Mouse (Mus musculus): ENCODE results near the gene Sall2. TPM values are rescaled to one million over a fixed set of nuclear protein-coding genes. Genes with fewer than 3 reads are reported as not detected.

The Sall2 gene
- polyA plus RNA-seq, 1 experiment from 2014 or later = 3.0 TPM

- 85% methylated on average over 5 of the region's 5 CpGs for WGBS (ENCODE audit: insufficient replicate concordance)
- Histone ChIP-seq H3K27me3 (replicated peaks) (no peaks in the 10 kb centered on the region), H3K36me3 (peaks cover 44% of the 10 kb centered on the region), H3K9ac (no peak overlapping the region), H3K4me3 (no peak overlapping the region), H3K4me2 (no peak overlapping the region), H3K9me3 (replicated peaks) (no peaks in the 10 kb centered on the region), H3K4me1 (peaks cover 25% of the 10 kb centered on the region), H3K27ac (no peak overlapping the region)
- no peak for ATAC-seq
Measured at GRCm38 (mm10) chr14:52283629-52284028, 44.9 kb downstream of the Sall2 start.

- ATAC-seq = no peak
- Histone ChIP-seq H3K4me1 (peaks cover 34% of the 10 kb centered on the region), H3K9ac (peak overlapping the region; percentile 97), H3K4me2 (peak overlapping the region; percentile 81), H3K9me3 (replicated peaks) (no peaks in the 10 kb centered on the region), H3K27ac (peak overlapping the region; percentile 92), H3K27me3 (replicated peaks) (no peaks in the 10 kb centered on the region), H3K4me3 (peak overlapping the region; percentile 87), H3K36me3 (peaks cover 17% of the 10 kb centered on the region; the same call in 1 of the 2 replicates)
- 1% methylated on average over 21 of the region's 21 CpGs for WGBS (ENCODE audit: insufficient replicate concordance)
Measured at GRCm38 (mm10) chr14:52279747-52280120, 48.8 kb downstream of the Sall2 start.

- peaks cover 17% of the 10 kb centered on the region; the same call in 1 of the 2 replicates for H3K36me3 ChIP-seq
- H3K9ac ChIP-seq = peak within 1 kb of the TSS; percentile 97
- peak within 1 kb of the TSS; percentile 87 for H3K4me3 ChIP-seq
- H3K4me2 ChIP-seq = peak within 1 kb of the TSS; percentile 81
- peaks cover 31% of the 10 kb centered on the region for H3K4me1 ChIP-seq
- peak within 1 kb of the TSS; percentile 92 for H3K27ac ChIP-seq
- H3K27me3 ChIP-seq (replicated peaks) = no peaks in the 10 kb centered on the region
- WGBS (ENCODE audit: insufficient replicate concordance) = 2% methylated on average over 66 of the region's 66 CpGs
- H3K9me3 ChIP-seq (replicated peaks) = no peaks in the 10 kb centered on the region
- ATAC-seq = peak; percentile 98
Measured at GRCm38 (mm10) chr14:52278932-52279746, 49.4 kb downstream of the Sall2 start, which contains the start of the genes Tox4 and Rab2b. TSS of gene Tox4 (plus strand) at chr14:52279146. TSS of gene Rab2b (minus strand) at chr14:52279545.

- Histone ChIP-seq H3K27ac (no peak overlapping the region), H3K9me3 (replicated peaks) (no peaks in the 10 kb centered on the region), H3K4me1 (peaks cover 21% of the 10 kb centered on the region), H3K4me2 (no peak overlapping the region), H3K27me3 (replicated peaks) (no peaks in the 10 kb centered on the region), H3K9ac (no peak overlapping the region), H3K4me3 (no peak overlapping the region), H3K36me3 (peaks cover 13% of the 10 kb centered on the region; the same call in 1 of the 2 replicates)
- ATAC-seq = no peak
- WGBS (ENCODE audit: insufficient replicate concordance) = 67% methylated on average over 4 of the region's 4 CpGs
Measured at GRCm38 (mm10) chr14:52277210-52277609, 51.4 kb downstream of the Sall2 start.

GRCm38 (mm10) chr14:52272781-52273180, 55.8 kb downstream of the Sall2 start:
- Histone ChIP-seq H3K9ac (no peak overlapping the region), H3K27ac (no peak overlapping the region), H3K4me1 (peaks cover under 1% of the 10 kb centered on the region; the same call in 1 of the 2 replicates), H3K4me3 (no peak overlapping the region), H3K9me3 (replicated peaks) (no peaks in the 10 kb centered on the region), H3K36me3 (peaks cover 14% of the 10 kb centered on the region; the same call in 1 of the 2 replicates), H3K4me2 (no peak overlapping the region), H3K27me3 (replicated peaks) (no peaks in the 10 kb centered on the region)
- ATAC-seq = no peak
- WGBS (ENCODE audit: insufficient replicate concordance) = 55% methylated on average over 3 of the region's 3 CpGs

Other genes with a start within 250 kb of the Sall2 start
- 438 and 448 TPM in 2 replicates for gene Hnrnpc, start 224.7 kb downstream of the Sall2 start, polyA plus RNA-seq (2016; fragmentation: Nextera tagmentation; extraction: Ambion mirVana)
- gene Rpgrip1, start 218.1 kb downstream of the Sall2 start, polyA plus RNA-seq (2016; fragmentation: Nextera tagmentation; extraction: Ambion mirVana) = 58.2 and 62.1 TPM in 2 replicates
- 53.7 TPM in 2 replicates for gene Supt16, start 131.3 kb downstream of the Sall2 start, polyA plus RNA-seq (2016; fragmentation: Nextera tagmentation; extraction: Ambion mirVana)
- gene Chd8, start 71.0 kb downstream of the Sall2 start, polyA plus RNA-seq (2016; fragmentation: Nextera tagmentation; extraction: Ambion mirVana) = 20.8 and 20.9 TPM in 2 replicates
- 26.5 and 26.7 TPM in 2 replicates for gene Tox4, start 49.6 kb downstream of the Sall2 start, polyA plus RNA-seq (2016; fragmentation: Nextera tagmentation; extraction: Ambion mirVana)
- 4.6 TPM in 2 replicates for gene Rab2b, start 49.2 kb downstream of the Sall2 start, polyA plus RNA-seq (2016; fragmentation: Nextera tagmentation; extraction: Ambion mirVana)
- gene Mettl3, start 23.6 kb downstream of the Sall2 start, polyA plus RNA-seq (2016; fragmentation: Nextera tagmentation; extraction: Ambion mirVana) = 26.8 and 28.6 TPM in 2 replicates
- gene Olfr1513, start 27.6 kb upstream of the Sall2 start, polyA plus RNA-seq (2016; fragmentation: Nextera tagmentation; extraction: Ambion mirVana) = not detected in 2 replicates
- not detected in 2 replicates for gene Olfr1512, start 50.4 kb upstream of the Sall2 start, polyA plus RNA-seq (2016; fragmentation: Nextera tagmentation; extraction: Ambion mirVana)
- gene Olfr1511, start 68.6 kb upstream of the Sall2 start, polyA plus RNA-seq (2016; fragmentation: Nextera tagmentation; extraction: Ambion mirVana) = not detected in 2 replicates
- gene Olfr1510, start 85.6 kb upstream of the Sall2 start, polyA plus RNA-seq (2016; fragmentation: Nextera tagmentation; extraction: Ambion mirVana) = not detected in 2 replicates
- not detected in 2 replicates for gene Olfr1509, start 114.2 kb upstream of the Sall2 start, polyA plus RNA-seq (2016; fragmentation: Nextera tagmentation; extraction: Ambion mirVana)
- not detected in 2 replicates for gene Olfr1508, start 138.7 kb upstream of the Sall2 start, polyA plus RNA-seq (2016; fragmentation: Nextera tagmentation; extraction: Ambion mirVana)
- not detected in 2 replicates for gene Olfr1507, start 167.0 kb upstream of the Sall2 start, polyA plus RNA-seq (2016; fragmentation: Nextera tagmentation; extraction: Ambion mirVana)